Mouse (Mus musculus) hindbrain, embryonic 14.5 days (tissue): ENCODE data around the gene Dusp10. TPM values are rescaled to one million over a fixed set of nuclear protein-coding genes. Genes with fewer than 3 reads are reported as not detected.

Experiments
- ATAC-seq: fragments of 200-750 bp; cut with Nextera tagmentation; 2 replicates; pipeline ENCODE4 v1.8.0; 2017; ENCODE audit warnings: moderate number of reproducible peaks, mild to moderate bottlenecking, moderate TSS enrichment, moderate library complexity; ENCODE audit not compliant: low FRiP score
- DNase-seq: peaks from one replicate; pipeline ENCODE4 v3.0.0-alpha.2; 2015; ENCODE audit warnings: low spot score
- H3K27ac ChIP-seq: fragments of 300-500 bp; sonication (generic); 2 replicates; pipeline ENCODE4 v1.5.1; 2014; ENCODE audit warnings: mild to moderate bottlenecking, moderate library complexity
- H3K27me3 ChIP-seq: fragments of 300-500 bp; sonication (generic); 2 replicates; pipeline ENCODE4 v1.6.1; 2014; ENCODE audit warnings: mild to moderate bottlenecking, low read length, mixed read lengths; ENCODE audit not compliant: control insufficient read depth, insufficient read depth
- H3K36me3 ChIP-seq: fragments of 300-500 bp; sonication (generic); replicated peaks from 2 replicates; pipeline ENCODE4 v1.6.1; 2014; ENCODE audit not compliant: control insufficient read depth, insufficient read depth
- H3K4me1 ChIP-seq: fragments of 300-500 bp; sonication (generic); replicated peaks from 2 replicates; pipeline ENCODE4 v1.6.1; 2014; ENCODE audit warnings: antibody characterized with exemption, low read length, mixed read lengths; ENCODE audit not compliant: control insufficient read depth, insufficient read depth
- H3K4me2 ChIP-seq: fragments of 300-500 bp; sonication (generic); replicated peaks from 2 replicates; pipeline ENCODE4 v1.6.1; 2014; ENCODE audit warnings: mild to moderate bottlenecking, moderate library complexity
- H3K4me3 ChIP-seq: fragments of 300-500 bp; sonication (generic); replicated peaks from 2 replicates; pipeline ENCODE4 v1.5.1; 2014; ENCODE audit warnings: mild to moderate bottlenecking, low read length
- H3K9ac ChIP-seq: fragments of 300-500 bp; sonication (generic); 2 replicates; pipeline ENCODE4 v1.6.1; 2014
- H3K9me3 ChIP-seq: fragments of 300-500 bp; sonication (generic); 2 replicates; pipeline ENCODE4 v1.6.1; 2016; ENCODE audit warnings: low read length; ENCODE audit not compliant: control insufficient read depth
- WGBS: fragments of 180-500 bp; shearing (Covaris S2); extraction: QIAGEN DNeasy Blood & Tissue Kit; methylation state at CpG from one replicate; pipeline ENCODE4 v1.1.7; 2014; 5-methylcytosine and 5-hydroxymethylcytosine counted together
- polyA plus RNA-seq: library from polyadenylated mRNA; unstranded; fragments of >200 nt; fragmentation: Nextera tagmentation; extraction: Ambion mirVana; gene quantifications from 2 replicates; pipeline ENCODE4 v1.2.1, GENCODE M21; 2014

The Dusp10 gene
- polyA plus RNA-seq: 4.4 and 5.2 TPM in 2 replicates

DNA sequence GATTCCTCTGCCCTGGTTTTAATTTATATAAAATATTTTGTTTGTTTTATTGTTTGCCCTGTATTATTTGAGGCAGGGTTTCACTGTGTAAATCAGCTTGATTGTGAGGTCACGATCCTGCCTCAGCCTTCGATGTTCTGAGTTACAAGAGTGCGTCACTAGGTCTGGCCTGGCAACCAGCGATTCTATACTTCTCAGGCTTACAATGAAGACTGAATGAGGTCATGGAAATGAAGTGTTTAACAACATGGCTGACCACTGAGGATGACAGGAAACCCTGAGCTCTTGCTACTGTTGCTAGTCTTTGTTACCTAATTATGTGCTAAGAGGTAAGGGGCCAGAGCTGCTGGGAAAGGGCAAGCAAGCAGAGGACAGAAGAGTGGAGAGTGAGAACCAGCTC lies at the start of gene Dusp10:
Gene Dusp10 (plus strand): TSS at position 197 of the 400 bp plus-strand sequence.
- H3K4me1 ChIP-seq: no peaks in the 10 kb centered on the region
- no peak within 1 kb of the TSS for H3K27ac ChIP-seq
- H3K4me2 ChIP-seq: no peak within 1 kb of the TSS
- no peaks in the 10 kb centered on the region for H3K27me3 ChIP-seq
- no peak within 1 kb of the TSS for H3K9ac ChIP-seq
- H3K9me3 ChIP-seq: no peaks in the 10 kb centered on the region
- H3K36me3 ChIP-seq: no peaks in the 10 kb centered on the region
- ATAC-seq: no peak
- H3K4me3 ChIP-seq: no peak within 1 kb of the TSS
- WGBS: 91% methylated on average over 4 of the region's 4 CpGs
- DNase-seq: no peak

DNA sequence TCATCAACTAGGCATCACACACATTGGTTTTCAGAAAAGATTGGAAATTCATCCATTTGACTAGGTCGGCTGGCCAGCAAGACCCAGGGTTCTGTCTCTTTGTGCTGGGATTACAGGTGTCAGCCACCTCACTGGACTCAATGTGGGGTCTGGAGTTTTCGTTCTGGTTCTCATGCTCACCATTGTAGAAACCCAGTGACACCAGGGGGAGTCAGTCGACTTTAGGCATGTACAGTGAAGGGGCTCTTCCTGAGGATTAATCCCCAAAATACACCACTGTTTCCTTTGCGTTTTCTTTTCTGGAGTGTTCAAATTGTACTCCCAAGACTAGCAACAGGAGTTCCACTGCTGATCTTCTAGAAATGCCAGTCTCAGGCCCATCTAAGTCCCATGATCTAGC lies 47.8 kb upstream of the Dusp10 start:
- H3K4me3 ChIP-seq: no peak overlapping the region
- DNase-seq (no peak), ATAC-seq (no peak)
- no peaks in the 10 kb centered on the region for H3K36me3 ChIP-seq
- H3K9me3 ChIP-seq: no peaks in the 10 kb centered on the region
- no peak overlapping the region for H3K9ac ChIP-seq
- H3K27ac ChIP-seq: no peak overlapping the region
- H3K4me2 ChIP-seq: no peak overlapping the region
- H3K27me3 ChIP-seq: no peaks in the 10 kb centered on the region
- WGBS: 84% methylated on average over 4 of the region's 4 CpGs
- H3K4me1 ChIP-seq: no peaks in the 10 kb centered on the region

DNA sequence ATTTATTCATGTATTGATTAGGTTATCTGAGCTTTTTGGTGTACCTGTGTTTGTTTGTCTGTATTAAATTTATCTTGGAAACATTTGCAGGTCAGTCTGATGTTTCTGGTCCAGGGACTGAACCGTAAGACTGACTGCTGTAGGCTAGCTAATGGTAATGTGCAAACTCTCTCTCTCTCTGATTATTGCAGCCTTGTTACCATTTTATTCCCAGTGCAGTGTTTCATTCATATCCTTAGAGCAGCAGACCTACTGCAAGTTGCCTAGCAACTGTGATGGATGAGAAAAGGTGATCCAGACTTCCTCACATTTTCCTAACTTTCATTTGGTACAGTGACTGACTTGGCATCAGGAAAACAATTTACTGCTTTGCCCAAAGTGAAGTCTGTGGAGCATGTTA lies 43.8 kb upstream of the Dusp10 start:
- ATAC-seq (no peak), DNase-seq (peak; percentile 29)
- H3K4me3 ChIP-seq: no peak overlapping the region
- H3K9me3 ChIP-seq: no peaks in the 10 kb centered on the region
- no peaks in the 10 kb centered on the region for H3K36me3 ChIP-seq
- no peak overlapping the region for H3K4me2 ChIP-seq
- no peak overlapping the region for H3K9ac ChIP-seq
- WGBS: 66% methylated on average over 1 of the region's 1 CpGs
- H3K27me3 ChIP-seq: no peaks in the 10 kb centered on the region
- no peaks in the 10 kb centered on the region for H3K4me1 ChIP-seq
- no peak overlapping the region for H3K27ac ChIP-seq

DNA sequence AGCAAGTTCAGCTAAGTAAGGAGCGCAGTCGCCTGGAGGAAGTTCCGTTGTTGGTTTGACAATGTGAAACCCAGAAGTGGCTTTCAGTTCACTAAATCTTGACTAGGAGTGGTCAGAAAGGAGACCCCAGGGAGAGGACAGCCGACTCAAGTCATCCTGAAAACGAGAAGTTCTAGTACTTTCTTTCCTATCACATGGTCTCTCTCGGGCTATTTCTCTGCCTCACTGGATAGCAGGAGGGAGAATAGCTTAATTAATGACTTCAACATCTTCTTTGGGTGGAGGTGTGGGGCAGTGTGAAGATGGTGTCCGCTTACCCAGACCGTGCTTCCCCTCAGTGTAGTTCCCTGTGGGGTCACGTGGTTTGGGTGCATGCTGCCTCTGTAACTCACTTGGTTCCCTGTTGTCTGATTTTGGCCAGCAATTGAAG lies 33.3 kb upstream of the Dusp10 start:
- H3K27ac ChIP-seq: no peak overlapping the region
- no peaks in the 10 kb centered on the region for H3K27me3 ChIP-seq
- H3K4me1 ChIP-seq: no peaks in the 10 kb centered on the region
- H3K4me2 ChIP-seq: no peak overlapping the region
- H3K9me3 ChIP-seq: no peaks in the 10 kb centered on the region
- DNase-seq (no peak), ATAC-seq (no peak)
- H3K36me3 ChIP-seq: no peaks in the 10 kb centered on the region
- H3K4me3 ChIP-seq: no peak overlapping the region
- WGBS: 91% methylated on average over 9 of the region's 9 CpGs
- H3K9ac ChIP-seq: no peak overlapping the region

DNA sequence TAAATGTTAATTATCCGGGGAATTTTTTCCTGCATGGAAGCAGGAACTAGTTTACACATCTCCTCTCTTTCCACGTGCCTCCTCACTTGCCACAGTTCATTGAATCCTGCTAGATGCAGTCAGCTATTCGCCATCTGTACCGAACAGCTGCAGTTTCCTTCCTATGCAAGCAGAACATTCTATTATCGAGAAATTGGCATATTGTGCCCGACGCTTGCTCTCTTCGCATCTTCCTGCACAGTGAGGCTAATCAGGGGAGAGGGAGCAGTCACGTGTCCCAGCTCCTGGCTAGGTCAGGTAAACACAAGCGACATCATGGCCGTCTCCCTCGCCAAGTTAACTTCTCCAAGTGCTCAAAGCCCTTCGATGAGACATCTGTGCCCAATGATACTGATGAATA lies 31.0 kb upstream of the Dusp10 start:
- ATAC-seq: no peak
- Histone ChIP-seq H3K36me3 (no peaks in the 10 kb centered on the region), H3K4me1 (no peaks in the 10 kb centered on the region), H3K4me3 (no peak overlapping the region), H3K9ac (no peak overlapping the region), H3K27me3 (no peaks in the 10 kb centered on the region), H3K9me3 (no peaks in the 10 kb centered on the region), H3K4me2 (no peak overlapping the region), H3K27ac (no peak overlapping the region)
- peak; percentile 44 for DNase-seq
- WGBS: 70% methylated on average over 13 of the region's 13 CpGs

DNA sequence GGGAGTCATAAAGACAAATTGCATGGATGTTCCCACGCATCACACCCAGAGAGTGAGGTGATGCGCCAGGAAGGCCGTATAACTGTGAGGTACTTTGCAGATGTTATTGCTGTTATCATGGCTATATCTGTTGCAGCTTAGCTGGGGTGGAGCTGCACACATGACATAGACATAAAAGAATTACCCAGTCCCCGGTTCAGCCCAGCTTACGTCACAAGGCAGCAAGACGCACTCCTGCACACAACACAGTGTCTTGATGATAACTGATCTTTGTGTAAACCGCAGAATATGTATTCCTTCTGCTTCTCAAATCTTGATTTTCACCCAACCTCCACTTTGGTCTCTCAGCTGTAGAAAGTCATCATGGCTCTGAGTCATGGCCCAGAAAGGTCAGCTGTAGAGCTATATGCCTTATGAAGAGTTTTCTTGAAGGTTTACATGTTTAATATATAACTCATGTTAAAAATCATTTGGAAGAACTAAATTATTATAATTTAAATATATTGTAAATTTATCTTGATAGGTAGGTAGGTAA lies 25.3 kb upstream of the Dusp10 start:
- Histone ChIP-seq H3K9me3 (no peaks in the 10 kb centered on the region), H3K27ac (no peak overlapping the region), H3K27me3 (no peaks in the 10 kb centered on the region), H3K9ac (no peak overlapping the region), H3K4me1 (no peaks in the 10 kb centered on the region), H3K4me2 (no peak overlapping the region), H3K4me3 (no peak overlapping the region), H3K36me3 (no peaks in the 10 kb centered on the region)
- ATAC-seq: no peak
- 97% methylated on average over 7 of the region's 7 CpGs for WGBS
- no peak for DNase-seq

DNA sequence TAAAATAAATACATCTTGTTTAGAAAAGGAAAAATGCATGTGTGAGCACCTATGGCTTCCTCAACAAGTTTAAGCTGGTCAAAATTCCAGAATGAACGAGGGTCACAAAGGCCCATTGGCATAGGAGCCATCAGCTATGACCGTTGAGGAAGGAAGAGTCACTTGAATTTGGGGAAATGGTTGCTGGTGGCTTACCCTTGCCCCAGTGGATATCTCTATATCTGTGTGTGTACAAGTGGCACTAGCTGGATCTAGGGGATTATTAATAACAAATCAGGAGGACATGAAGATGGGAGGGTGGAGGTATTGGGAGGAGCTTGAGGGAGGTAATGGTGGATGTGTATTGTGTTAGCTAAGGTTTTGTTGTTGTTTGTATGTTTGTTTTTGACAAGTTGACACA lies 21.2 kb upstream of the Dusp10 start:
- Histone ChIP-seq H3K36me3 (no peaks in the 10 kb centered on the region), H3K9ac (no peak overlapping the region), H3K4me1 (no peaks in the 10 kb centered on the region), H3K4me2 (no peak overlapping the region), H3K4me3 (no peak overlapping the region), H3K27me3 (no peaks in the 10 kb centered on the region), H3K27ac (no peak overlapping the region), H3K9me3 (no peaks in the 10 kb centered on the region)
- ATAC-seq (no peak), DNase-seq (no peak)
- WGBS: 95% methylated on average over 2 of the region's 2 CpGs

DNA sequence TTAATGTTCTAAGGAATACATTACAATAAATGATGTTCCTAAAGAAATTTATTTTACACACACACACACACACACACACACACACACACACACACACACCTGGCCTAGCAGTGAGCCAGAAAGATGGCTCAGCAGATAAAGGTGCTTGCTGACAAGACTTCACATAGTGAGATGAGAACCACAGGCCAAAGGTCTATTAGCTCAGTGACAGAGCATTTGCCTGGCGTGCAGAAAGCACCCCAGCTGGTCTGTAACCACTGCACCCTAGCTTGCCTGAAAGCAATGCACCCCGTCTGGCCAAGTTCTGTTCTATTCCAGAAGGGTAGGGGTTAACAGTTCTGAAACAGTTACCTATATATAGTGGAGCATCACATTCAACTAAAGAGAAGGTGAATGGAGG lies 15.9 kb upstream of the Dusp10 start:
- Histone ChIP-seq H3K9ac (no peak overlapping the region), H3K4me1 (no peaks in the 10 kb centered on the region), H3K27ac (no peak overlapping the region), H3K36me3 (no peaks in the 10 kb centered on the region), H3K4me3 (no peak overlapping the region), H3K4me2 (no peak overlapping the region), H3K9me3 (no peaks in the 10 kb centered on the region), H3K27me3 (no peaks in the 10 kb centered on the region)
- ATAC-seq (no peak), DNase-seq (no peak)
- WGBS: 73% methylated on average over 2 of the region's 2 CpGs

DNA sequence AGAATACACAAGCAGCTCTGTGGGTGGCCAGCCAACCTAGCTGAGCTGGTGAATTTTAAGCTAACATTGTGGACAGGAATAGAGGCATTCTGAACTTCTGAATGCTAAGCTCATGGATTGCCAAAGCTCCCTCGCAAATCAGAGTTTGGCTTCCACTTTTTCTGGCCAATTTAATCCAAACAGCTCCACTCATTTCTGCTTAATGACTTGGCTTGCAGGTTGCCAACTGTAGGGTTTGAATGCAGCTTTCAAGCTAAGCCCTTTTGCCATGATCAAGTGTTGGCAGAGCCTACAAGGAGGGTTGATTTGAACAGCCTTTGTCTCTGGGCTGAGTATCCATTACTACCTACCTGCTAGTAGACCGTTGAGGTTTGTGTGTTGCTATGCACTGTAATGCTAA lies 10.6 kb upstream of the Dusp10 start:
- H3K9me3 ChIP-seq: no peaks in the 10 kb centered on the region
- H3K27me3 ChIP-seq: no peaks in the 10 kb centered on the region
- no peak for DNase-seq
- H3K4me1 ChIP-seq: no peaks in the 10 kb centered on the region
- no peak for ATAC-seq
- no peak overlapping the region for H3K4me3 ChIP-seq
- H3K36me3 ChIP-seq: no peaks in the 10 kb centered on the region
- 81% methylated on average over 2 of the region's 2 CpGs for WGBS
- H3K4me2 ChIP-seq: no peak overlapping the region
- no peak overlapping the region for H3K9ac ChIP-seq
- no peak overlapping the region for H3K27ac ChIP-seq

DNA sequence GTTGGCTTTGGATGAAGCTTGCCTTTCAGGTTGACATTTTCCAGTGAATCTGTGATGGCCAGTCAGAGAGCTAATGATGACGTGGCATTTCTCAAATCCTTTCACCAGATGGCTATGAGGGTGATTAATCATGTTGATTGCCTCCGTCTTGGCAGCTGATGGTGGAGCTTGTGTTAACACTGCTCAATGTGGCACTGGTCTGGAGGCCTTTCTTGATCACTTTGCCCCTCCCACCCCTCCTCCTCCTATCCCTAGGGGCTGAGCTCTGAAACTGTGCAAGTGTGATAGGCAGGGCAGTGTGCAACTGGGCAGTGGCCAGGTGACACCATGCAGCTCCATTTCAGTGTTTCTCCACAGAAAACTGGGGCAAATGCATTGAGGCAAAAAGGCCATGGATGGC lies 8.8 kb upstream of the Dusp10 start:
- no peaks in the 10 kb centered on the region for H3K4me1 ChIP-seq
- no peak overlapping the region for H3K4me3 ChIP-seq
- no peak for ATAC-seq
- H3K36me3 ChIP-seq: no peaks in the 10 kb centered on the region
- no peak for DNase-seq
- H3K4me2 ChIP-seq: no peak overlapping the region
- WGBS: 47% methylated on average over 2 of the region's 2 CpGs
- H3K27ac ChIP-seq: no peak overlapping the region
- no peak overlapping the region for H3K9ac ChIP-seq
- H3K27me3 ChIP-seq: no peaks in the 10 kb centered on the region
- no peaks in the 10 kb centered on the region for H3K9me3 ChIP-seq
